In the genomic region with DNA sequence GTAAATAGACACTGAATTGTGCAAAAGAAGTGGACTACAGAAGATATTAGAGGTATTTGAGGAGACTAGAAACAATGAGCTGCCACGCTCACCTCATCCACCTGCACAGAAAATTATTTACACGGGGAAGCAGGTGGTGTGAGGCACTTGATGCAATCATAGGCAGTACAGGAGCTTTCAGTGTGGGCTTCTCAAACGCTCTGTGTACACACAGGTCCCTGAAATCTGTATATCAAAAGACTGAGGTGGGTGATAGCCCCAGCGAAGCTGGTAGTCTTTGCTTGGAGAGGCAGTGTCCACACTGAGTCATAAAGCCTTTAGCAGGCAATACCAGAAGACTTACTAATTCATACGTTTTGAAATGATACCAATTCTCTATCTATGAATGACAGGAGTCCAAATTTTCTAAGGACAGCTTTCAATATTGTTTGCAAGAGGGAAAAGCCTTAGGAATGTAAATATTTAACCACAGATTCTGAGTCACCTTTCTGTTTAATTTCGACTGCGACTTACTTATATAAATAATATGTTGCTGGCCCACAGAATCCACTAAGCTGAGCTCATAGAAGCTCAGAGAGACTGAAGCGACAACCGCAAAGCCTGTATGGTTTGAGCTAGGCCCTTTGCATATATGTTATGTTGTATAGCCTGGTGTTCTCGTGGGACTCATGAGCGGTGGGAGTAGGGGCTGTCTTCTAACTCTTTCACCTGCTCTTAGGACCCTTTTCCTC, we compare ENCODE assay signal across 23 mouse cellular contexts.
DNase-seq lines count a peak whose midpoint lies in the region; ATAC-seq lines count a peak whose summit lies in the region.
"Had no signal": no experiment of that assay in that cellular context is flagged by ENCODE, and none has a peak within 500 bp of the region (broad histone marks: within the 10 kb centered on the region; RNA-seq: fewer than 3 reads in every experiment).

No protein-coding gene starts in this region.

- WGBS in lung, embryonic 15.5 days, result 50% methylated on average over 11 of the region's 11 CpGs
- WGBS in stomach, embryonic 16.5 days, result 45% methylated on average over 11 of the region's 11 CpGs

- H3K27ac ChIP-seq in lung, embryonic 15.5 days, result peak overlapping the region; percentile 79
- peak overlapping the region; percentile 21 for H3K27ac ChIP-seq in stomach, embryonic 16.5 days (ENCODE audit: low read length)
- H3K27ac ChIP-seq: embryonic facial prominence, embryonic 10.5 days; forebrain, embryonic 10.5 days; heart, embryonic 13.5 days; hindbrain, embryonic 15.5 days had no signal

- no peak for ATAC-seq in lung, embryonic 15.5 days (ENCODE audit: borderline replicate concordance, extremely low read depth, low FRiP score, low TSS enrichment)
- ATAC-seq in stomach, embryonic 16.5 days (ENCODE audit: insufficient read depth, low FRiP score), result peak; percentile 72; the same call in 1 of the 2 replicates
- ATAC-seq: activated CD4-positive, CD25-positive, alpha-beta regulatory T cell, adult 4 months; CD4-positive, CD25-positive, alpha-beta regulatory T cell, adult 4 months; forebrain, embryonic 16.5 days had no signal

- H3K9me3 ChIP-seq in lung, embryonic 15.5 days, result no peaks in the 10 kb centered on the region
- H3K9me3 ChIP-seq in stomach, embryonic 16.5 days (replicated peaks; ENCODE audit: control insufficient read depth, low read length), result no peaks in the 10 kb centered on the region
- H3K9me3 ChIP-seq: embryonic facial prominence, embryonic 10.5 days; forebrain, embryonic 10.5 days; G1E; heart, embryonic 13.5 days; hindbrain, embryonic 15.5 days had no signal

- H3K4me3 ChIP-seq in lung, embryonic 15.5 days, result no peak overlapping the region
- no peak overlapping the region for H3K4me3 ChIP-seq in stomach, embryonic 16.5 days (replicated peaks; ENCODE audit: low read length)
- H3K4me3 ChIP-seq: embryonic facial prominence, embryonic 10.5 days; erythroblast, embryonic 14.5 days; forebrain, embryonic 10.5 days; heart, embryonic 13.5 days; hindbrain, embryonic 15.5 days had no signal

- no peaks in the 10 kb centered on the region for H3K27me3 ChIP-seq in lung, embryonic 15.5 days
- H3K27me3 ChIP-seq in stomach, embryonic 16.5 days (ENCODE audit: control insufficient read depth, insufficient read depth, low read length), result no peaks in the 10 kb centered on the region
- H3K27me3 ChIP-seq: heart, embryonic 13.5 days; hindbrain, embryonic 15.5 days had no signal

- no peak for DNase-seq in lung, postnatal 10 days
- peak; percentile 28 for DNase-seq in 3134 (ENCODE audit: extremely low read depth, insufficient read length, low spot score)
- DNase-seq in NIH3T3 (ENCODE audit: low read depth), result peak; percentile 24
- no peak for DNase-seq in embryo, embryonic 10 days (ENCODE audit: low spot score)
- no peak for DNase-seq in cerebellum, postnatal 36 days
- DNase-seq: adrenal gland, postnatal 14 days; B cell, adult 2 months; cerebellum, adult 11-12 months; cerebellum, adult 9-10 months; cerebellum, postnatal 25 days; gastrocnemius, postnatal 10 days; heart, postnatal 36 days had no signal

- H3K36me3 ChIP-seq in lung, embryonic 15.5 days, result no peaks in the 10 kb centered on the region
- no peaks in the 10 kb centered on the region for H3K36me3 ChIP-seq in stomach, embryonic 16.5 days (ENCODE audit: control insufficient read depth, insufficient read depth, low read length)
- H3K36me3 ChIP-seq: embryonic facial prominence, embryonic 10.5 days; forebrain, embryonic 10.5 days; G1E; heart, embryonic 13.5 days; hindbrain, embryonic 15.5 days had no signal

- no peak overlapping the region for H3K9ac ChIP-seq in lung, embryonic 15.5 days
- no peak overlapping the region for H3K9ac ChIP-seq in stomach, embryonic 16.5 days (ENCODE audit: low read length)
- H3K9ac ChIP-seq: heart, embryonic 13.5 days; hindbrain, embryonic 15.5 days had no signal

- no peak overlapping the region for H3K4me2 ChIP-seq in lung, embryonic 15.5 days
- H3K4me2 ChIP-seq in stomach, embryonic 16.5 days (ENCODE audit: low read depth, low read length), result no peak overlapping the region
- H3K4me2 ChIP-seq: heart, embryonic 13.5 days; hindbrain, embryonic 15.5 days had no signal

- no peaks in the 10 kb centered on the region for H3K4me1 ChIP-seq in lung, embryonic 15.5 days
- H3K4me1 ChIP-seq in stomach, embryonic 16.5 days (ENCODE audit: control insufficient read depth, insufficient read depth, low read length), result 0 out of 2 replicates have a peak, but pooled peaks cover 8% of the 10 kb centered on the region
- H3K4me1 ChIP-seq: heart, embryonic 13.5 days had no signal

Comparison
In these comparisons a context has a peak if more than half of its experiments do, and no peak if none do; other contexts are left out.
1. DNase-seq: peak in 3134 (single experiment) and NIH3T3 (single experiment); none in lung, postnatal 10 days (single experiment), embryo, embryonic 10 days (single experiment) and cerebellum, postnatal 36 days (0 of 2).